Mouse (Mus musculus): ENCODE measurements at regions not wholly inside any gene's neighbourhood (a gene's known extent, or its start where the extent isn't known, plus 50 kb on each side); places are given as distances from the start of the nearest gene placed in this dataset.

DNA sequence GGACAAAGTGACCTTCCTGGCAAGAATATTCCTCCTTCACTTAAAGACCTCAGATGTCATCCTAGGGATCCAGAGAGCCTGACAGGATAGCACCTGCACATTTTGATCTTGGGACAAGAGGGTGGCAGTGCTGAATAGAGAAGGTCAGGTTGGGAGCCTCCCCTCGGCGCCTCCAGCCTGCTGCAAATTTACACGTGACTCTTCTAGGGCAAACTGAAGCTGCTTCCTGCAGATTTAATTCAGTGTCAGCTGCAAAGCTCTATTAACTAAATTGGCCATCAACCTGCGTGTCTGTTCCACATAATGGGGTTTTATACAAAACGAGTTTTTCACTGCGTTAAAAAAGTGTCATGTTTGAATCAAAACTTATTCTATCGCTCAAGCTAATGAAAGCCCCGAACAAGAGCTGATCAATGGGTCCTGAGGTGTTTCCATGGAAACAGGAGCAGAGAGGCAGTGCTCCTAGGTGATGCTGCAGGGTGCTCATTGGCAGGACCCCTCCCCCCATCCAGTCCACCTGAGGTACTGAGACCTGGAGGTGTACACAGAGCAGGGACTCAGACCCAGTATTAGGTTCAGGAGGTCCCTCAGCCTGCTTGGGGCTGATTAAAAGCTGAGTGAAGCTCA, 82.6 kb upstream of the Mycn start:
- TF ChIP-seq CTCF (IDR thresholded peaks at IDR 0.05; ENCODE audit: extremely low read depth, insufficient read depth, low read length): no peak
- no peak for TF ChIP-seq POLR2A (IDR thresholded peaks at IDR 0.05; ENCODE audit: extremely low read depth, insufficient read depth, low read length)
